Mouse (Mus musculus) cerebellum, adult 2 months (tissue): ENCODE measurements around the gene Pdgfra. TPM values are rescaled to one million over a fixed set of nuclear protein-coding genes. Genes with fewer than 3 reads are reported as not detected.

Experiments used
- DNase-seq, 2 experiments: peaks; one replicate each; pipeline ENCODE4 v3.0.0; 2021
- H3K27ac ChIP-seq: fragments of 200-500 bp; 2 replicates; pipeline ENCODE4 v1.5.1; 2012; ENCODE audit warnings: low read length, control low read depth, inconsistent platforms; ENCODE audit not compliant: insufficient read depth
- H3K27me3 ChIP-seq: fragments of 200-500 bp; 2 replicates; pipeline ENCODE4 v1.6.1; 2012; ENCODE audit warnings: inconsistent platforms, mild to moderate bottlenecking, low read length, moderate library complexity; ENCODE audit not compliant: control insufficient read depth, insufficient read depth
- H3K4me1 ChIP-seq: fragments of 200-500 bp; 2 replicates; pipeline ENCODE4 v1.6.1; 2011; ENCODE audit warnings: low read length; ENCODE audit not compliant: control insufficient read depth, insufficient read depth
- H3K4me3 ChIP-seq: fragments of 200-500 bp; replicated peaks from 2 replicates; pipeline ENCODE3; 2011; ENCODE audit warnings: mild to moderate bottlenecking, low read depth, low read length, control low read depth; ENCODE audit not compliant: insufficient read depth
- CTCF ChIP-seq: fragments of 200-500 bp; IDR thresholded peaks from 2 replicates; pipeline ENCODE4 v1.5.1; 2011; ENCODE audit warnings: low read depth, mild to moderate bottlenecking, control low read depth, low read length, moderate library complexity, borderline replicate concordance; ENCODE audit not compliant: insufficient read depth
- POLR2A ChIP-seq: fragments of 200-500 bp; IDR thresholded peaks from 2 replicates; pipeline ENCODE4 v1.6.1; 2011; ENCODE audit warnings: low read length, control low read depth, borderline replicate concordance; ENCODE audit not compliant: insufficient read depth
- WGBS: fragments of 180-500 bp; shearing (Covaris S2); methylation state at CpG from one replicate; pipeline ENCODE4 v1.1.7; 2018; 5-methylcytosine and 5-hydroxymethylcytosine counted together
- polyA plus RNA-seq: library from polyadenylated mRNA; depleted of rRNA; stranded (reverse); fragments of >200 nt; gene quantifications from 2 replicates; pipeline ENCODE4 v1.2.3, GENCODE M21; 2012; rRNA removed

Gene Pdgfra
- polyA plus RNA-seq, 1 experiment = 8.6 TPM

GRCm38 (mm10) chr5:75222491-75223265, 70.6 kb downstream of the Pdgfra start:
- no peaks in the 10 kb centered on the region for H3K4me1 ChIP-seq
- no peak overlapping the region for H3K4me3 ChIP-seq
- 57% methylated on average over 10 of the region's 10 CpGs for WGBS
- no peak overlapping the region for H3K27ac ChIP-seq
- TF ChIP-seq CTCF = no peak
- no peak for DNase-seq
- H3K27me3 ChIP-seq = no peaks in the 10 kb centered on the region

GRCm38 (mm10) chr5:75238363-75238762, 86.3 kb downstream of the Pdgfra start:
- H3K27ac ChIP-seq = no peak overlapping the region
- no peaks in the 10 kb centered on the region for H3K27me3 ChIP-seq
- TF ChIP-seq CTCF (no peak), POLR2A (no peak)
- 29% methylated on average over 2 of the region's 2 CpGs for WGBS
- H3K4me3 ChIP-seq = no peak overlapping the region
- no peaks in the 10 kb centered on the region for H3K4me1 ChIP-seq
- no peak for DNase-seq

GRCm38 (mm10) chr5:75238928-75239777, 87.1 kb downstream of the Pdgfra start:
- H3K27ac ChIP-seq = no peak overlapping the region
- no peak overlapping the region for H3K4me3 ChIP-seq
- no peak for DNase-seq
- H3K27me3 ChIP-seq = no peaks in the 10 kb centered on the region
- H3K4me1 ChIP-seq = no peaks in the 10 kb centered on the region
- 89% methylated on average over 15 of the region's 15 CpGs for WGBS
- TF ChIP-seq CTCF = no peak
- no peak for TF ChIP-seq POLR2A

GRCm38 (mm10) chr5:75247070-75247740, 95.1 kb downstream of the Pdgfra start:
- Histone ChIP-seq H3K27me3 (peaks cover 1% of the 10 kb centered on the region; the same call in 1 of the 2 replicates), H3K4me3 (no peak overlapping the region), H3K27ac (no peak overlapping the region), H3K4me1 (no peaks in the 10 kb centered on the region)
- WGBS = 21% methylated on average over 25 of the region's 25 CpGs
- no peak for DNase-seq
- TF ChIP-seq CTCF (no peak), POLR2A (no peak)

Other genes with a start within 250 kb of the Pdgfra start
- 16.5 and 16.6 TPM in 2 replicates for gene Chic2, start 107.5 kb upstream of the Pdgfra start, polyA plus RNA-seq
- gene Gsx2, start 76.7 kb upstream of the Pdgfra start, polyA plus RNA-seq = 0.10 TPM in 1 of 2 replicates, not detected in the other